Mouse (Mus musculus): ENCODE results near the gene Olfr1181. TPM values are rescaled to one million over a fixed set of nuclear protein-coding genes. Genes with fewer than 3 reads are reported as not detected.
"Not testable (repeated sequence)": the region's sequence is repeated elsewhere in the genome, so short reads cannot be mapped to it uniquely, and the experiment has no call there.

Olfr1181 gene
- not detected in 2 replicates for polyA plus RNA-seq (2014; fragmentation: Nextera tagmentation; extraction: Ambion mirVana)

DNA sequence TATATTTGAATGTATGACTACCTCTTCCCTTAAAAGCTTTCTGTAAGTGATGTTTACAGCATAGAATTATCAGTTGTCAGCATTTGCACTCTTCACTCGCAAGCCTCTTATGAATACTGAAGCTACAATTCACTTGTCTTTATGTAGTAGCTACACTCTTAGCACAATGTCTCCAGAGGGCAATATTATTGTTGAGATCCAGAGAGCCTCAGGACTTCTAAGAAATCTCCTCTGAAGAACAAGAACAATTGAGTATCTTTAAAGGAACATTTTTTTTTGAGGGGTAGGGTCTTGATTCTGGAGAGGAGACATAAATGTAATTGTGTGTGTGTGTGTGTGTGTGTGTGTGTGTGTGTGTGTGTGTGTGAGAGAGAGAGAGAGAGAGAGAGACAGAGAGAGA is at the start of gene Olfr1181:
Gene Olfr1181, minus strand, starts transcription at position 101 of the 400 bp plus-strand sequence.
- DNase-seq (ENCODE audit: low spot score) (no peak), ATAC-seq (no peak)
- Histone ChIP-seq H3K9ac (ENCODE audit: low read length) (no peak within 1 kb of the TSS), H3K27ac (ENCODE audit: low read depth, low read length) (no peak within 1 kb of the TSS), H3K9me3 (replicated peaks; ENCODE audit: control insufficient read depth, low read length) (no peaks in the 10 kb centered on the region), H3K4me2 (ENCODE audit: low read length) (no peak within 1 kb of the TSS), H3K27me3 (replicated peaks; ENCODE audit: control insufficient read depth, insufficient read depth, low read length) (no peaks in the 10 kb centered on the region), H3K36me3 (ENCODE audit: control insufficient read depth, insufficient read depth, low read length) (no peaks in the 10 kb centered on the region), H3K4me1 (ENCODE audit: control insufficient read depth, insufficient read depth, low read length) (no peaks in the 10 kb centered on the region), H3K4me3 (ENCODE audit: low read depth, low read length) (no peak within 1 kb of the TSS)
- 91% methylated on average over 1 of the region's 1 CpGs for WGBS

DNA sequence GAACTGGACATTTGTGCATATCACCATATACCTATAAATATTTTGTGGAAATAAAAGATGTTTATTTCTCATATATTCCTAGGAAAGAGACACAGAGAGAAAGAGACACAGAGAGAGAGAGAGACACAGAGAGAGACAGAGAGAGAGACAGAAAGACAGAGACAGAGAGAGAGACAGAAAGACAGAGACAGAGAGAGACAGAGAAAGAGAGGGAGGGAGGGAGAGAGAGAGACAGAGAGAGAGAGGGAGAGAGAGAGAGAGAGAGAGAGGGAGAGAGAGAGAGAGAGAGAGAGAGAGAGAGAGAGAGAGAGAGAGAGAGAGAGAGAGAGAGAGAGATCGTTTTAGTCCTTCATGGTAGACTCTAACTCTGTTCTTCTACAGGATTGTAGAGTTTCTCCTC is 28.6 kb upstream of the Olfr1181 start, which contains the start of gene Olfr1183:
Gene Olfr1183, plus strand, starts transcription at position 301 of the 400 bp plus-strand sequence.
- DNase-seq (ENCODE audit: low spot score), result not testable (repeated sequence)
- WGBS, result 89% methylated on average over 1 of the region's 1 CpGs

DNA sequence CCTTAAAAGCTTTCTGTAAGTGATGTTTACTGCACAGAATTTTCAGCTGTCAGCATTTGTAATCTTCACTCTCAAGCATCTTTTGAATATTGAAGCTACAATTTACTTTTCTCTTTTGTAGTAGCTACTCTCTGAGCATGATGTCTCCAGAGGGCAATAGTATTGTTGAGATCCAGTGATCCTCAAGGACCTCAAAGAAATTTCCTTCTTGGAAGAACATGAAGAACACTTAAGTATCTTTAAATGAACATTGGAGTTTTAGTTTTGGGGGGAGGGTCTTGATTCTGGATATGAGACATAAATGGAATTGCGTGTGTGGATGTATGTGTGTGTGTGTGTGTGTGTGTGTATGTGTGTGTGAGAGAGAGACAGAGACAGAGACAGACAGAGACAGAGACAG is 23.1 kb upstream of the Olfr1181 start, which contains the start of gene Gm13757:
Gene Gm13757, minus strand, starts transcription at position 101 of the 400 bp plus-strand sequence.
- DNase-seq (ENCODE audit: low spot score) (no peak), ATAC-seq (no peak)
- Histone ChIP-seq H3K4me3 (ENCODE audit: low read depth, low read length) (no peak within 1 kb of the TSS), H3K36me3 (ENCODE audit: control insufficient read depth, insufficient read depth, low read length) (no peaks in the 10 kb centered on the region), H3K4me1 (ENCODE audit: control insufficient read depth, insufficient read depth, low read length) (no peaks in the 10 kb centered on the region), H3K9me3 (replicated peaks; ENCODE audit: control insufficient read depth, low read length) (no peaks in the 10 kb centered on the region), H3K27me3 (replicated peaks; ENCODE audit: control insufficient read depth, insufficient read depth, low read length) (no peaks in the 10 kb centered on the region), H3K27ac (ENCODE audit: low read depth, low read length) (no peak within 1 kb of the TSS), H3K4me2 (ENCODE audit: low read length) (no peak within 1 kb of the TSS), H3K9ac (ENCODE audit: low read length) (no peak within 1 kb of the TSS)
- WGBS, result 100% methylated on average over 1 of the region's 1 CpGs

More for the DNA sequence above, 28.6 kb upstream of the Olfr1181 start, which contains the start of gene Olfr1183:
- not testable (repeated sequence) for H3K36me3 ChIP-seq (ENCODE audit: control insufficient read depth, insufficient read depth, low read length); H3K27me3 ChIP-seq (replicated peaks; ENCODE audit: control insufficient read depth, insufficient read depth, low read length); H3K27ac ChIP-seq (ENCODE audit: low read depth, low read length); H3K9ac ChIP-seq (ENCODE audit: low read length); H3K4me3 ChIP-seq (ENCODE audit: low read depth, low read length); H3K4me2 ChIP-seq (ENCODE audit: low read length); H3K4me1 ChIP-seq (ENCODE audit: control insufficient read depth, insufficient read depth, low read length); H3K9me3 ChIP-seq (replicated peaks; ENCODE audit: control insufficient read depth, low read length); ATAC-seq

DNA sequence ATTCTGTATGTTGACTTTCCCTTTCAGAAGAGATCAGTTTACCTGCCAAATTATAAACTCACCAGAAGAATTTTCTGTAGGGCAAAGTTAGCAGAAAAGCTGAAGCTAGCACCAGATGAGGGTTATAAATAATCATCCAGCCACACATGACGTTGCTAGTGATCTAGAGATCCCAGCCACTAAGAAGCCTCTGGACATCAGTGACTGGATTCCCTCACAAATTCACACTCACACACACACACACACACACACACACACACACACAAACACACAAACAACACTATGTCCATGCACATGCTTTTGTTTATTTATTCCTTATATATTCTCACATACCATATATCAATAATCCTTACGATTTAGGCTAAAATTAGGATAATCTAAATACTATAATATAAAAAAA is 6.9 kb downstream of the Olfr1181 start, which contains the start of gene Olfr1180:
Gene Olfr1180, minus strand, starts transcription at position 101 of the 400 bp plus-strand sequence.
- ATAC-seq (no peak), DNase-seq (ENCODE audit: low spot score) (no peak)
- H3K4me3 ChIP-seq (ENCODE audit: low read depth, low read length), result no peak within 1 kb of the TSS
- H3K36me3 ChIP-seq (ENCODE audit: control insufficient read depth, insufficient read depth, low read length), result no peaks in the 10 kb centered on the region
- H3K4me1 ChIP-seq (ENCODE audit: control insufficient read depth, insufficient read depth, low read length), result no peaks in the 10 kb centered on the region
- no peaks in the 10 kb centered on the region for H3K9me3 ChIP-seq (replicated peaks; ENCODE audit: control insufficient read depth, low read length)
- no peaks in the 10 kb centered on the region for H3K27me3 ChIP-seq (replicated peaks; ENCODE audit: control insufficient read depth, insufficient read depth, low read length)
- H3K4me2 ChIP-seq (ENCODE audit: low read length), result no peak within 1 kb of the TSS
- H3K27ac ChIP-seq (ENCODE audit: low read depth, low read length), result no peak within 1 kb of the TSS
- 76% methylated on average over 2 of the region's 2 CpGs for WGBS
- H3K9ac ChIP-seq (ENCODE audit: low read length), result no peak within 1 kb of the TSS

DNA sequence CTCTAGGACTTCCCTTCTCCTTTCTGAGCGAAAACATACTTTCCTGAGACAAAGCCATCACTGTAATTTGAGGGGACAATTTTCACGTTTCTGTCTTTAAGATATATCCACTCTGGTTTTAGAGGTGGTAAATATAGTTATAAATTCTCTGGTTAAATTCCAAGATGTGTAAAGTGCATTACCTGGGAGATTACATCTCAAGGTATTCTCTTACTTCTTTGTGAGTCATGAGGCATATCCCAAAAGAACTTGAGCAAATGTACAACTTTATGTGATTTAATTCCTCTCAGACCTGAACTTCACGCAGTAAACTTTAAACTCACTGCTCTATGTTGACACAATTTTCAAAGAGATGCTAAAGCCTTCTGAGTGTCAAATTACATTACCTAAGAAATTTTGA is 19.6 kb downstream of the Olfr1181 start, which contains the start of gene Olfr1179:
Gene Olfr1179, minus strand, starts transcription at position 101 of the 400 bp plus-strand sequence.
- no peak for ATAC-seq
- H3K9ac ChIP-seq (ENCODE audit: low read length), result no peak within 1 kb of the TSS
- no peak within 1 kb of the TSS for H3K4me3 ChIP-seq (ENCODE audit: low read depth, low read length)
- H3K36me3 ChIP-seq (ENCODE audit: control insufficient read depth, insufficient read depth, low read length), result no peaks in the 10 kb centered on the region
- H3K4me1 ChIP-seq (ENCODE audit: control insufficient read depth, insufficient read depth, low read length), result no peaks in the 10 kb centered on the region
- no peak within 1 kb of the TSS for H3K4me2 ChIP-seq (ENCODE audit: low read length)
- H3K27ac ChIP-seq (ENCODE audit: low read depth, low read length), result no peak within 1 kb of the TSS
- no peaks in the 10 kb centered on the region for H3K9me3 ChIP-seq (replicated peaks; ENCODE audit: control insufficient read depth, low read length)
- H3K27me3 ChIP-seq (replicated peaks; ENCODE audit: control insufficient read depth, insufficient read depth, low read length), result no peaks in the 10 kb centered on the region
- no peak for DNase-seq (ENCODE audit: low spot score)
- 82% methylated on average over 3 of the region's 3 CpGs for WGBS

DNA sequence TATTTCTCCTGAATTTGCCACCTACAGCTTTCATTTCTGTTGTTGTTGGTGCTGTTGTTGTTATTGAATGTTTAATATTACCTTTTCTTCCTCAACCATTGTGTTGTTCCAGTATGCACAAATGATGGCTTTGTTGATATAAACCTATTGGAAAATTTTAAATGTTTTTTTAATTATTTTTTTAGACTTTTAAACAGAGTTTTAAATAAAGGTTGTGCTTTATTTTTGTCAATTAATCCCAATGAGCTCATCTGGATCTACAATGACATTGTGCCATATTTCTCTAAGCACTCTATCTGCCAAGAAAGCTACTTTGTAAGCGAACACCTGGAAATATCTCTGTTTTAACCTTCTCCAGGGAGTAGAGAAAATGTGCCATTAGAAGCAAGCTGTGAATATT is 39.2 kb downstream of the Olfr1181 start, which contains the start of gene Olfr1178:
Gene Olfr1178, plus strand, starts transcription at position 301 of the 400 bp plus-strand sequence.
- DNase-seq (ENCODE audit: low spot score), result no peak
- H3K4me3 ChIP-seq (ENCODE audit: low read depth, low read length), result no peak within 1 kb of the TSS
- H3K27ac ChIP-seq (ENCODE audit: low read depth, low read length), result no peak within 1 kb of the TSS
- H3K36me3 ChIP-seq (ENCODE audit: control insufficient read depth, insufficient read depth, low read length), result no peaks in the 10 kb centered on the region
- H3K4me1 ChIP-seq (ENCODE audit: control insufficient read depth, insufficient read depth, low read length), result no peaks in the 10 kb centered on the region
- H3K9ac ChIP-seq (ENCODE audit: low read length), result no peak within 1 kb of the TSS
- 89% methylated on average over 1 of the region's 1 CpGs for WGBS
- H3K9me3 ChIP-seq (replicated peaks; ENCODE audit: control insufficient read depth, low read length), result no peaks in the 10 kb centered on the region
- ATAC-seq, result no peak
- H3K27me3 ChIP-seq (replicated peaks; ENCODE audit: control insufficient read depth, insufficient read depth, low read length), result no peaks in the 10 kb centered on the region
- H3K4me2 ChIP-seq (ENCODE audit: low read length), result no peak within 1 kb of the TSS

Other genes starting within 250 kb of the Olfr1181 start
- not detected in 2 replicates for gene Olfr1168, start 244.3 kb downstream of the Olfr1181 start, polyA plus RNA-seq (2014; fragmentation: Nextera tagmentation; extraction: Ambion mirVana)
- not detected in 2 replicates for gene Olfr1170, start 197.8 kb downstream of the Olfr1181 start, polyA plus RNA-seq (2014; fragmentation: Nextera tagmentation; extraction: Ambion mirVana)
- not detected in 2 replicates for gene Olfr1173, start 146.3 kb downstream of the Olfr1181 start, polyA plus RNA-seq (2014; fragmentation: Nextera tagmentation; extraction: Ambion mirVana)
- gene Olfr1174-ps, start 111.0 kb downstream of the Olfr1181 start, polyA plus RNA-seq (2014; fragmentation: Nextera tagmentation; extraction: Ambion mirVana), result not detected in 2 replicates
- gene Olfr1175-ps, start 99.0 kb downstream of the Olfr1181 start, polyA plus RNA-seq (2014; fragmentation: Nextera tagmentation; extraction: Ambion mirVana), result not detected in 2 replicates
- not detected in 2 replicates for gene Olfr1176, start 89.5 kb downstream of the Olfr1181 start, polyA plus RNA-seq (2014; fragmentation: Nextera tagmentation; extraction: Ambion mirVana)
- not detected in 2 replicates for gene Olfr1177-ps, start 79.7 kb downstream of the Olfr1181 start, polyA plus RNA-seq (2014; fragmentation: Nextera tagmentation; extraction: Ambion mirVana)
- gene Olfr1178, start 39.1 kb downstream of the Olfr1181 start, polyA plus RNA-seq (2014; fragmentation: Nextera tagmentation; extraction: Ambion mirVana), result not detected in 2 replicates
- gene Olfr1179, start 19.7 kb downstream of the Olfr1181 start, polyA plus RNA-seq (2014; fragmentation: Nextera tagmentation; extraction: Ambion mirVana), result not detected in 2 replicates
- gene Olfr1180, start 7.0 kb downstream of the Olfr1181 start, polyA plus RNA-seq (2014; fragmentation: Nextera tagmentation; extraction: Ambion mirVana), result not detected in 2 replicates
- not detected in 2 replicates for gene Gm13757, start 23.0 kb upstream of the Olfr1181 start, polyA plus RNA-seq (2014; fragmentation: Nextera tagmentation; extraction: Ambion mirVana)
- not detected in 2 replicates for gene Olfr1183, start 28.7 kb upstream of the Olfr1181 start, polyA plus RNA-seq (2014; fragmentation: Nextera tagmentation; extraction: Ambion mirVana)
- not detected in 2 replicates for gene Olfr1184, start 57.4 kb upstream of the Olfr1181 start, polyA plus RNA-seq (2014; fragmentation: Nextera tagmentation; extraction: Ambion mirVana)
- not detected in 2 replicates for gene Olfr1185-ps1, start 67.1 kb upstream of the Olfr1181 start, polyA plus RNA-seq (2014; fragmentation: Nextera tagmentation; extraction: Ambion mirVana)
- not detected in 2 replicates for gene Olfr1186, start 92.4 kb upstream of the Olfr1181 start, polyA plus RNA-seq (2014; fragmentation: Nextera tagmentation; extraction: Ambion mirVana)
- not detected in 2 replicates for gene Olfr1188, start 130.8 kb upstream of the Olfr1181 start, polyA plus RNA-seq (2014; fragmentation: Nextera tagmentation; extraction: Ambion mirVana)
- gene Olfr1189, start 160.3 kb upstream of the Olfr1181 start, polyA plus RNA-seq (2014; fragmentation: Nextera tagmentation; extraction: Ambion mirVana), result not detected in 2 replicates
- not detected in 2 replicates for gene Olfr1191-ps1, start 214.4 kb upstream of the Olfr1181 start, polyA plus RNA-seq (2014; fragmentation: Nextera tagmentation; extraction: Ambion mirVana)
- not detected in 2 replicates for gene Olfr1192-ps1, start 222.3 kb upstream of the Olfr1181 start, polyA plus RNA-seq (2014; fragmentation: Nextera tagmentation; extraction: Ambion mirVana)
- gene Olfr1193, start 249.5 kb upstream of the Olfr1181 start, polyA plus RNA-seq (2014; fragmentation: Nextera tagmentation; extraction: Ambion mirVana), result not detected in 2 replicates